Mouse (Mus musculus) liver (tissue): ENCODE data around the gene Appl2.
"Not testable (repeated sequence)": the region's sequence is repeated elsewhere in the genome, so short reads cannot be mapped to it uniquely, and the experiment has no call there.

Source experiments
- DNase-seq: peaks from one replicate; pipeline ENCODE4 v3.0.0-alpha.2; 2020; ENCODE audit warnings: mixed read lengths

Gene Appl2

GRCm38 (mm10) chr10:83648131-83649020 is at the start of gene Appl2:
Appl2 (minus strand) TSS chr10:83648738.
- DNase-seq = peak; percentile 80

- no peak for DNase-seq
Measured at GRCm38 (mm10) chr10:83696226-83696625, 47.7 kb upstream of the Appl2 start.

DNA sequence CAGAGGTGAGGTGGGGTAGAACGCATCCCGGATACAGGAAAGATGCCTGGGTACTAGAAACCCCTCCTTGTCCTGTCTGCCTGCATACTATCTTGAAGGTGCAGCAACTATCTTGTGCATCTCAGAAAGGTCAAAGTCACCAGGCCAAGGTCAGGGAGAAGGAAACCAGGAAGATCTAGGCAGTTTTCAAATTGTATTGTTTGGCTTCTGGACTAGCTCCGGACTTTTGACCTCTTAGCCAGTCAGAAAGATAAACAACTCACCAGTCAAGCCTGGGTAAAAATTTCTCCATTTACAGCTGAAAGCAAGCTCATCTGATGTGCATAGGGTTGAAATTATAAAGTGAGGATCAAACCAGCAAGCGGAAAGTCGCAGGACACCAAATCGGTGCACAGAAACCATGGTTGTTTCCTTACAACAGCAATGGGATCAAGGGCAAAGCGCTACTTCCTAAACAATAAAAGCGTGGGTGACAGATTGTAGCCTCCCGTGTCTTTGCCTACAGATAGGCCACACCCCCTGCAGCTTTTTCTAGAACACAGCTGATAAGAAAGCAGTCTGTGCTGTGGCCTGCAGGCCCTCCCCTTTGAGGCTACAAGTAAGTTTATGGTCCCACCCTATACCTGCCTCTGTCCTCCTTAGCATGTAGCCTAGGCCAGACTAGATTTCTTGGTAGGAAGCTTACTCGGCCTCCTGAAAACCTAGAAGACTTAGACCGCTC is 43.8 kb upstream of the Appl2 start:
- peak; percentile 5 for DNase-seq

GRCm38 (mm10) chr10:83688215-83688614 is 39.7 kb upstream of the Appl2 start:
- no peak for DNase-seq

DNA sequence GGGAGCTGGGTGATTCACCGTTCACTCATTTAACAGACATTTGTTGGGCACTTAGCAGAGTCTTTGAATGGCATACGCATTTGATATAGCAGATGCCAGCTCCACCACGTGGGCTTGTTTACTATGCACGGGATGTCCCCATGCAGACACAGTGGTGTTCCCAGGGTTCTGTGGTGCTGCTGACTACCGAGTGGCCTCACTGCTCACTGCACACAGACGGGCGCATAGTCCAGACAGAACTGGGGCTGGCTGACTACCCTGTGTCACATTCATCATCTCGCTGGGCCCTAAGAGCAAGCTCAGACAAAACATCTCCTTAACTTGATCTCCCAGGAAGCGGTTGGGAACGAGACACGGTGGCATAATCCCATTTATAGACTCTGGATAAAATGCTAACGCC is 32.8 kb upstream of the Appl2 start:
- DNase-seq = no peak

- no peak for DNase-seq
Measured at GRCm38 (mm10) chr10:83666556-83666955, 18.0 kb upstream of the Appl2 start.

DNA sequence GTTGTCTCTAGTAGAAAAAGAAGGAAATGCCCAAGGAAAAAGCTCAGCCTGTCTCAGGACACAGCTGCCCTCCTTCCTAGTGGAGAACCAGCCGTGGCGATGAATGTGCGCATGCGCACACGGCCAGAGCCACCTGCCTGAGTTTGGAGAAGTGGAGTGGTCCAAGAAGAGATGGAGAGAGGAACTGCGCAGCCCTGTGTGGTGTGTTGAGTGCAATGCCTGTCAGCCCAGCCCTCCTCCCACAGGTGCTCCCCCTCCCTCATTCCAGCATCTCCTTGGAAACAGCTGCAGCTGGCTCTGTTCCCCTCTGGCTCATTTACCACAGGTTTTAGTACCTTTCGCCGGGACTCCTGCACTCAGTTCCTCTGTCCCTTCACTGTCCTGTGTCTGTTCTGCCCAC is 13.4 kb upstream of the Appl2 start:
- DNase-seq = no peak

DNA sequence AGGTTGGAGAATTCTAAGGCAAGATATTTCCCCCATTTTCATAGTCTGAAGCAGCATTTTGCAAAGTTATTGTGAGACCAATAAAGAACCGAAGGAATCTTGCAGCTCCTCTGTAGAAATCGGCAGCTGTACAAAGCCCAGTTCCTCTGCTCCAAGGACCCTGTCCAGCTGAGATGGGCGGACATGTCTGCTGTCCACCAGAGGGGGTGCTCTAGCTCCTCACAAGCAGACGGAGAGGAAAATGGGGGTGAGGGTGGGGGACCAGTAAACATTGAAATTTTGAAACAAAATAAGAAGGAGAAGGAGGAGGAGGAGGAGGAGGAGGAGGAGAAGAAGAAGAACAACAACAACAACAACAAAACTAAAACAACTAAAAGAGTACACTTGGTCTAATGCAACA is 12.1 kb upstream of the Appl2 start:
- DNase-seq = no peak

DNA sequence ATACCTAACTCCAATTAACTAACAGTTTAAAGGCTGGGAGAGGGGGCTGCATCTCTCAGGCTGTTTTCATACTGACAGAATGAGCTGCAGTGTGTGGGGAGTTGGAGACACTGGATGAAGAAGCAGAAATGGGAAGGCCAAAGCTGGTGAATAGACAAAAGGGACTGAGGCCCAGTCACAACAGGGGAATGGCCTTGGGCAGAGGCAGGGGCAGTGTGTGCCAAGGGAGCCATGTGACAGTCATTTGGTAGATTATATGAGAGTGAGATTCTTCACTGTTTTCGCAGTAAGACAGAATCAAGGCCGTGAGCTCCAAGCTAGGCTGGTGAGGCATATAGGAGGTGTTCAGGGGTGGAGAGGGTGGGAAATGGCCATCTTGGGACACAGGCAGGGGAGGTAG is 6.1 kb upstream of the Appl2 start:
- no peak for DNase-seq

- DNase-seq = not testable (repeated sequence)
Measured at GRCm38 (mm10) chr10:83652205-83652866, 3.8 kb upstream of the Appl2 start.

DNA sequence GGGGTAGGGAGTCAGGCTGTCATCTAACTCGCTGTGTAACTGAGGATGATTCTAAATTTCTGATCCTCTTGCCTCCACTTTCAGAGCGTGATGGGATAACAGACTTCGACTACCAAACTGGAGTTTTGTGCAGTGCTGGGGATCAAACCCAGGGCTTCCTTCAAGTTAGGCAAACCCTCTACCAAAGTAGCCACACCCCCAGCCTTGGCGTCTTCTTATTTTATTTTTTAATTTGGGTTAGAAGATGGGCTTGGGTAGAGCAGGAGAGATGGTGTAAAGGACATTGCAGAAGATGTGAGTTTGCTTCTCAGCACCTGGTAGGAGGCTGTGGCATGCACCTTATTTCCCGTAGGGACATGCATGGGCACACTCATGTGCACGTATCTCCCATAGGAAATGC is 499 bp upstream of the Appl2 start:
- DNase-seq = no peak

DNA sequence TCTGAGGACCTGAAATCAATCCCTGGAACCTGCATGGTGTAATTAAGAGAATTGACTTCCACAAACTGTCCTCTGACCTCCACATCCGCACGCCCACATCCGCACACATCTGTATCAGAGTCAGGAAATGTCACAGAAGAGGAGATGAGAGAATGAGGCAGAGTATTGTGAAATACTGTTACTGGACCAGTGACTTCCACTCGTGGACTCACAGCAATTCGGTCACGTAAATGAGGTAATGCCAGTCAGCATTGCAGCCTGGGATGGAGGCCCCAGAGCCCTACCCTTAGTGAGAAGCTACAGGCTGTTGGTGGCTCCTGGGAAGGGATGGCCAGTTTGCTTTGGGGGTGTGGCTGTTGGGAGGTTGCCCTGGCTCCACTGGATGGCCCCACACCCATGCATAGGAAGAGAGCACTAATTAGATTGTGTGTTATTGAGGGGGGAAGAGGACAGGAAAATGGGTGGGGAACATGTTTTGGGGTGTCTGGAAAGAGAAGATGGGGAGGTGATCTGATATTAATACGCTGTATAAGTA is 2.1 kb downstream of the Appl2 start:
- DNase-seq = no peak

GRCm38 (mm10) chr10:83645716-83645990 is 2.9 kb downstream of the Appl2 start:
- no peak for DNase-seq

GRCm38 (mm10) chr10:83644865-83645715 is 3.4 kb downstream of the Appl2 start:
- peak; percentile 65 for DNase-seq

- no peak for DNase-seq
Measured at GRCm38 (mm10) chr10:83644167-83644566, 4.4 kb downstream of the Appl2 start.

DNA sequence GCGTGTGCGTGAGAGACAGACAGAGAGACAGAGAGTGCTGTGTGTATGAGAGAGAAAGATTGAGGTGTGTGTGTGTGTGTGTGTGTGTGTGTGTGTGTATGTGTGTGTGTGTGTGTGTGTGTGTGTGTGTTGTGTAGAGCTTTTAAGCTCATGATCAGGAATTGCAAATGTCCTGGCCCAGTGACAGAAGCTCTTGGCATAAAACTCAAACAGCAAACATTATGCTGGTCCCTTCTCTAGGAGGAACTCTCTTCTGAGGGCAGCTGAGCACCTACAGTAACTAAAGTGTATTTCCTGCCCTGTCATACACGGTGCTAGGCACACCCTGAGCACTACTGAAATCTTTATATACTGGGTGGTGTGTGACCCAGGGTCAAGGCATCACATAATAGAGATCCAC is 6.9 kb downstream of the Appl2 start:
- no peak for DNase-seq

DNA sequence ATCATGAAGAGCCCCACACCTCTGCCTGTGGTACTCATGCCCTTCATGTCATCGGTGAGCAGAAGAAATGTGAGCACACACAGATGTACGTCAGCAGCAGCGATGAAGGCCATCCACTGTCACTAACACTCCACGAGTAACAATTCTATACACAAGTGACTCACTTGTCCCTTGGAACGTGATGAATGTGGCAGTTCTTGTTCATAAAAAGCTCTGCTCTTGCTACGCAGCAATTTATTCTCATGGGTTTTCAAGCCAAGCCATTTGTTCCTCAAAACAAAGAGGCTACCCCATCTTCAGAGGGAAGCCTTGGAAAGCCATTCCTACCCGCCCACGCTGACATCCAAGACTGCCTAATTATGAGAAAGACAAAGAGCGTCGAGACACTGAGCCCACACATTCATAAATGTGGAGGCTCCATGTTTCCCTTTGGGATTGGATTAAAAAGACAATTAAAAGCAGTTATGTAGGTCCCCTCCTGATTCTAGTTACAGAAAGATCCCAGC is 8.6 kb downstream of the Appl2 start:
- no peak for DNase-seq

DNA sequence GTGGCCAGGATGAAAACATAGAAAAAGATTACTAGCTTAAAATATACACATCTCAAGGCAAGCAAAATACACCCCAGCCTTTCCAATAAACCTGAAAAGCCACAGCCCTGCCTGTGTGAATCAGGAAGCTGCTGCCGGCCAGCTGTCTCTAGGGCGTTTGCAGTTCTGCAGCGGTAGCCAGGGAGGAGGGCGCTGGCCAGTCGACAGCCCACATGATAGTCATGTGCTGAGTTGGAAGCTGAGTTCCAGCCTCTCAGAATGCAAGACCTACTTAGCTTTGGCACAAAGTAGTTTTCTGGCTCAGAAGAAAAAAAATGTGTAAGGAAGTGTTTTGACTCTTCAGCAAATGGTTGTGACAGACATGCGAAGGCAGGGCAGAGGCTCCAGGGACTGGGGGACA is 11.2 kb downstream of the Appl2 start:
- peak; percentile 38 for DNase-seq

- DNase-seq = no peak
Measured at GRCm38 (mm10) chr10:83636191-83636590, 12.3 kb downstream of the Appl2 start.

GRCm38 (mm10) chr10:83634461-83634860 is 14.1 kb downstream of the Appl2 start:
- peak; percentile 29 for DNase-seq

- no peak for DNase-seq
Measured at GRCm38 (mm10) chr10:83632806-83633374, 15.6 kb downstream of the Appl2 start.

DNA sequence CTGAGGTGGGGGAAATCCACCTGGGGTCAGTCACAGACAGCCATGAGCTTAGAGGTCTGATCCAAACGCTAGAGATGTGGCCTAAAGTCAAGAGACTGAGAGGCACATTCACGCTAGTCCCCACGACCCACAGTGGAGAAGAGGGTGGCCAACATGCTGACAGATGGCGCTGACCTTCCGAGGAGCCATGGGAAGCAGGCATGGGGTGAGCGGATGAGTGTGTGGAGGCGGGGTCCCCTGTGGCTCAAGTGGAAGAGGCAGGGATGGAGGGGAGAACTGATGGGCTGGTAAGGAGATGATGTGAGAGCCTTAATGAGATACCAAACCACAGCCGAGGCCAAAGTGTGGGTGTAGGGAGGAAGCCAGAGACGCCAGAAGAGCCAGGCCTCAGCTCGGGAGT is 16.8 kb downstream of the Appl2 start:
- DNase-seq = no peak
